Mouse (Mus musculus): ENCODE data around the gene Iqcd. TPM values are rescaled to one million over a fixed set of nuclear protein-coding genes. Genes with fewer than 3 reads are reported as not detected.

Gene Iqcd
- total and polyA plus RNA-seq, 3 experiments: 0.14 TPM; not detected in 2

- no peak for DNase-seq
- no peaks in the 10 kb centered on the region for H3K79me2 ChIP-seq (replicated peaks; ENCODE audit: control insufficient read depth, insufficient read depth, low read length)
- H3K9ac ChIP-seq (ENCODE audit: low read depth, low read length): no peak overlapping the region
- H3K27me3 ChIP-seq (ENCODE audit: control insufficient read depth, insufficient read depth, low read length): peaks cover 4% of the 10 kb centered on the region
- WGBS: 47% methylated on average over 5 of the region's 5 CpGs
- TF ChIP-seq POLR2A (IDR thresholded peaks at IDR 0.05; ENCODE audit: insufficient read depth, low read depth, low read length): no peak
- TF ChIP-seq EP300 (IDR thresholded peaks at IDR 0.05; ENCODE audit: insufficient read depth, low read depth, low read length): no peak
- TF ChIP-seq CTCF (IDR thresholded peaks at IDR 0.05): no peak
- intact Hi-C loops (cut with DNase I): no loop called here
- 0 out of 2 replicates have a peak, but pooled peaks cover 1% of the 10 kb centered on the region for H3K4me1 ChIP-seq (ENCODE audit: control insufficient read depth, insufficient read depth, low read length)
- no peak overlapping the region for H3K27ac ChIP-seq
- H3K4me3 ChIP-seq: no peak overlapping the region
- H3K36me3 ChIP-seq (ENCODE audit: control insufficient read depth, insufficient read depth, low read length): no peaks in the 10 kb centered on the region
Measured at GRCm38 (mm10) chr5:120651230-120651629, 62.4 kb downstream of the Iqcd start.

- intact Hi-C loops (cut with DNase I): no loop called here
- 81% methylated on average over 28 of the region's 28 CpGs for WGBS
- TF ChIP-seq POLR2A (IDR thresholded peaks at IDR 0.05; ENCODE audit: insufficient read depth, low read depth, low read length) (no peak), CTCF (IDR thresholded peaks at IDR 0.05) (no peak)
Measured at GRCm38 (mm10) chr5:120652915-120653701, 64.3 kb downstream of the Iqcd start.

GRCm38 (mm10) chr5:120653873-120654272 is 65.1 kb downstream of the Iqcd start:
- DNase-seq: no peak
- H3K4me1 ChIP-seq (ENCODE audit: control insufficient read depth, insufficient read depth, low read length): no peaks in the 10 kb centered on the region
- TF ChIP-seq EP300 (IDR thresholded peaks at IDR 0.05; ENCODE audit: insufficient read depth, low read depth, low read length): no peak
- TF ChIP-seq POLR2A (IDR thresholded peaks at IDR 0.05; ENCODE audit: insufficient read depth, low read depth, low read length): no peak
- no peak for TF ChIP-seq CTCF (IDR thresholded peaks at IDR 0.05)
- H3K27ac ChIP-seq: no peak overlapping the region
- H3K9ac ChIP-seq (ENCODE audit: low read depth, low read length): no peak overlapping the region
- intact Hi-C loops (cut with DNase I): no loop called here
- H3K27me3 ChIP-seq (ENCODE audit: control insufficient read depth, insufficient read depth, low read length): peaks cover 1% of the 10 kb centered on the region; the same call in 1 of the 2 replicates
- no peak overlapping the region for H3K4me3 ChIP-seq
- H3K79me2 ChIP-seq (replicated peaks; ENCODE audit: control insufficient read depth, insufficient read depth, low read length): no peaks in the 10 kb centered on the region
- 92% methylated on average over 2 of the region's 2 CpGs for WGBS
- H3K36me3 ChIP-seq (ENCODE audit: control insufficient read depth, insufficient read depth, low read length): no peaks in the 10 kb centered on the region

More at GRCm38 (mm10) chr5:120652915-120653701, 64.3 kb downstream of the Iqcd start:
- Histone ChIP-seq H3K27ac (no peak overlapping the region), H3K27me3 (ENCODE audit: control insufficient read depth, insufficient read depth, low read length) (peaks cover 4% of the 10 kb centered on the region), H3K4me1 (ENCODE audit: control insufficient read depth, insufficient read depth, low read length) (0 out of 2 replicates have a peak, but pooled peaks cover 1% of the 10 kb centered on the region), H3K4me3 (no peak overlapping the region), H3K36me3 (ENCODE audit: control insufficient read depth, insufficient read depth, low read length) (no peaks in the 10 kb centered on the region), H3K79me2 (replicated peaks; ENCODE audit: control insufficient read depth, insufficient read depth, low read length) (no peaks in the 10 kb centered on the region), H3K9ac (ENCODE audit: low read depth, low read length) (no peak overlapping the region)
- DNase-seq: no peak

GRCm38 (mm10) chr5:120656281-120656751 is 67.5 kb downstream of the Iqcd start:
- Histone ChIP-seq H3K4me3 (no peak overlapping the region), H3K36me3 (ENCODE audit: control insufficient read depth, insufficient read depth, low read length) (no peaks in the 10 kb centered on the region), H3K9ac (ENCODE audit: low read depth, low read length) (no peak overlapping the region), H3K27me3 (ENCODE audit: control insufficient read depth, insufficient read depth, low read length) (no peaks in the 10 kb centered on the region), H3K4me1 (ENCODE audit: control insufficient read depth, insufficient read depth, low read length) (no peaks in the 10 kb centered on the region), H3K79me2 (replicated peaks; ENCODE audit: control insufficient read depth, insufficient read depth, low read length) (no peaks in the 10 kb centered on the region), H3K27ac (no peak overlapping the region)
- no peak for TF ChIP-seq POLR2A (IDR thresholded peaks at IDR 0.05; ENCODE audit: insufficient read depth, low read depth, low read length)
- no peak for TF ChIP-seq CTCF (IDR thresholded peaks at IDR 0.05)
- no peak for TF ChIP-seq EP300 (IDR thresholded peaks at IDR 0.05; ENCODE audit: insufficient read depth, low read depth, low read length)
- DNase-seq: peak in 1 of 2 experiments; percentile 32
- WGBS: 74% methylated on average over 12 of the region's 12 CpGs
- intact Hi-C loops (cut with DNase I): no loop called here

Other genes starting within 250 kb of the Iqcd start
- not detected for gene Lhx5, start 157.3 kb upstream of the Iqcd start, total RNA-seq (2021)
- gene Lhx5, start 157.3 kb upstream of the Iqcd start, polyA plus RNA-seq (2012; rRNA removed): not detected in 2 replicates
- gene Sdsl, start 116.2 kb upstream of the Iqcd start, total RNA-seq (2021): 1 to 10 TPM; 8.8 to 9.8 TPM
- 12.6 and 13.5 TPM in 2 replicates for gene Sdsl, start 116.2 kb upstream of the Iqcd start, polyA plus RNA-seq (2012; rRNA removed)
- 1 to 10 TPM; 1.2 to 3.0 TPM for gene Sds, start 112.5 kb upstream of the Iqcd start, total RNA-seq (2021)
- gene Sds, start 112.5 kb upstream of the Iqcd start, polyA plus RNA-seq (2012; rRNA removed): 5.6 and 10.9 TPM in 2 replicates
- 10 to 100 TPM; 39.5 to 47.1 TPM for gene Plbd2, start 85.4 kb upstream of the Iqcd start, total RNA-seq (2021)
- 27.7 and 32.1 TPM in 2 replicates for gene Plbd2, start 85.4 kb upstream of the Iqcd start, polyA plus RNA-seq (2012; rRNA removed)
- gene Slc8b1, start 77.8 kb upstream of the Iqcd start, total RNA-seq (2021): 10 to 100 TPM; 10.0 to 12.2 TPM
- gene Slc8b1, start 77.8 kb upstream of the Iqcd start, polyA plus RNA-seq (2012; rRNA removed): 13.2 and 16.5 TPM in 2 replicates
- 10 to 100 TPM; 30.7 to 35.1 TPM for gene Tpcn1, start 343 bp upstream of the Iqcd start, total RNA-seq (2021)
- gene Tpcn1, start 343 bp upstream of the Iqcd start, polyA plus RNA-seq (2012; rRNA removed): 53.7 and 59.7 TPM in 2 replicates
- 10 to 100 TPM; 14.2 to 16.0 TPM for gene Rita1, start 23.6 kb downstream of the Iqcd start, total RNA-seq (2021)
- 15.3 and 21.7 TPM in 2 replicates for gene Rita1, start 23.6 kb downstream of the Iqcd start, polyA plus RNA-seq (2012; rRNA removed)
- 10 to 100 TPM; 21.4 to 22.5 TPM for gene Ddx54, start 23.7 kb downstream of the Iqcd start, total RNA-seq (2021)
- gene Ddx54, start 23.7 kb downstream of the Iqcd start, polyA plus RNA-seq (2012; rRNA removed): 16.2 and 18.2 TPM in 2 replicates
- gene Cfap73, start 45.2 kb downstream of the Iqcd start, total RNA-seq (2021): not detected
- 0.16 TPM in 1 of 2 replicates, not detected in the other for gene Cfap73, start 45.2 kb downstream of the Iqcd start, polyA plus RNA-seq (2012; rRNA removed)
- gene Rasal1, start 59.8 kb downstream of the Iqcd start, total RNA-seq (2021): not detected
- gene Rasal1, start 59.8 kb downstream of the Iqcd start, polyA plus RNA-seq (2012; rRNA removed): 0.06 and 0.33 TPM in 2 replicates
- 1 to 10 TPM; 2.1 to 2.7 TPM for gene Dtx1, start 122.9 kb downstream of the Iqcd start, total RNA-seq (2021)
- gene Dtx1, start 122.9 kb downstream of the Iqcd start, polyA plus RNA-seq (2012; rRNA removed): 3.5 and 4.2 TPM in 2 replicates
- 1 to 10 TPM in 1 of 2 experiments, under 1 TPM in 1; 0.55 to 1.0 TPM for gene Oas2, start 160.8 kb downstream of the Iqcd start, total RNA-seq (2021)
- 9.6 and 11.3 TPM in 2 replicates for gene Oas2, start 160.8 kb downstream of the Iqcd start, polyA plus RNA-seq (2012; rRNA removed)
- under 1 TPM; 0.05 to 0.07 TPM for gene Oas3, start 188.6 kb downstream of the Iqcd start, total RNA-seq (2021)
- 0.61 and 0.94 TPM in 2 replicates for gene Oas3, start 188.6 kb downstream of the Iqcd start, polyA plus RNA-seq (2012; rRNA removed)
- gene Oas1e, start 206.5 kb downstream of the Iqcd start, total RNA-seq (2021): not detected
- gene Oas1e, start 206.5 kb downstream of the Iqcd start, polyA plus RNA-seq (2012; rRNA removed): not detected in 2 replicates
- under 1 TPM; 0.26 to 0.36 TPM for gene Oas1c, start 223.5 kb downstream of the Iqcd start, total RNA-seq (2021)
- 0.85 and 1.3 TPM in 2 replicates for gene Oas1c, start 223.5 kb downstream of the Iqcd start, polyA plus RNA-seq (2012; rRNA removed)

Data from heart, adult 2 months (tissue).